Comparison of ENCODE assay signal across 10 mouse cellular contexts in genomic region chr17:46086341-46086870, GRCm38 (mm10). TPM values are rescaled to one million over a fixed set of nuclear protein-coding genes. Genes with fewer than 3 reads are reported as not detected.
DNase-seq lines count a peak whose midpoint lies in the region; ATAC-seq lines count a peak whose summit lies in the region.
"Had no signal": no experiment of that assay in that cellular context is flagged by ENCODE, and none has a peak within 500 bp of the region (broad histone marks: within the 10 kb centered on the region; RNA-seq: fewer than 3 reads in every experiment).

No protein-coding gene starts in this region.

- peak; percentile 3 for DNase-seq in urinary bladder, postnatal 14 days (ENCODE audit: low spot score)
- DNase-seq in urinary bladder, adult 2 months (ENCODE audit: low spot score): no peak
- DNase-seq in hindlimb bud, embryonic 11.5 days (ENCODE audit: extremely low spot score, low read depth, low spot score): peak; percentile 78
- DNase-seq in heart, adult 18-20 months: no peak
- DNase-seq in adrenal gland, postnatal 36 days: no peak

- H3K4me3 ChIP-seq in intestine, embryonic 16.5 days (ENCODE audit: low read length): no peak overlapping the region
- no peak overlapping the region for H3K4me3 ChIP-seq in intestine, embryonic 15.5 days (replicated peaks)

- no peak overlapping the region; the same call in 1 of the 2 replicates for H3K27ac ChIP-seq in intestine, embryonic 16.5 days (ENCODE audit: low read length)
- H3K27ac ChIP-seq in intestine, embryonic 15.5 days: no peak overlapping the region
- H3K27ac ChIP-seq: macrophage had no signal

- WGBS in intestine, embryonic 16.5 days: 44% methylated on average over 17 of the region's 17 CpGs
- WGBS in intestine, embryonic 15.5 days: 35% methylated on average over 17 of the region's 17 CpGs

- peaks cover 11% of the 10 kb centered on the region for H3K4me1 ChIP-seq in intestine, embryonic 16.5 days (ENCODE audit: control insufficient read depth, insufficient read depth, low read length)
- H3K4me1 ChIP-seq in intestine, embryonic 15.5 days (replicated peaks): peaks cover 25% of the 10 kb centered on the region

- peak overlapping the region; percentile 42; the same call in 1 of the 2 replicates for H3K9ac ChIP-seq in intestine, embryonic 16.5 days (ENCODE audit: low read depth, low read length)
- H3K9ac ChIP-seq in intestine, embryonic 15.5 days: no peak overlapping the region

- no peaks in the 10 kb centered on the region for H3K36me3 ChIP-seq in intestine, embryonic 16.5 days (ENCODE audit: control insufficient read depth, insufficient read depth, low read length)
- H3K36me3 ChIP-seq in intestine, embryonic 15.5 days: no peaks in the 10 kb centered on the region

- ATAC-seq in intestine, embryonic 16.5 days: no peak
- no peak for ATAC-seq in intestine, embryonic 15.5 days
- ATAC-seq in monocyte, adult 5-6 weeks (replicated peaks; ENCODE audit: insufficient number of reproducible peaks, low FRiP score, low TSS enrichment, poor library complexity, severe bottlenecking): no peak

- no peak overlapping the region for H3K4me2 ChIP-seq in intestine, embryonic 16.5 days (ENCODE audit: low read depth, low read length)
- no peak overlapping the region for H3K4me2 ChIP-seq in intestine, embryonic 15.5 days (replicated peaks)

- no peaks in the 10 kb centered on the region for H3K27me3 ChIP-seq in intestine, embryonic 16.5 days (replicated peaks; ENCODE audit: control insufficient read depth, insufficient read depth, low read length)
- no peaks in the 10 kb centered on the region for H3K27me3 ChIP-seq in intestine, embryonic 15.5 days (replicated peaks)

- no peaks in the 10 kb centered on the region for H3K9me3 ChIP-seq in intestine, embryonic 16.5 days (ENCODE audit: control insufficient read depth, low read length)
- no peaks in the 10 kb centered on the region for H3K9me3 ChIP-seq in intestine, embryonic 15.5 days

RNA-seq across cellular contexts. Expression of gene Mrps18a, which starts 24.4 kb away (rescaled TPM):
- 159 and 164 TPM in 2 replicates for polyA plus RNA-seq in intestine, embryonic 16.5 days (2015; fragmentation: Nextera tagmentation; extraction: Ambion mirVana)
- 153 and 158 TPM in 2 replicates for polyA plus RNA-seq in intestine, embryonic 15.5 days (2015; fragmentation: Nextera tagmentation; extraction: Ambion mirVana)
- 67.0 and 71.1 TPM in 2 replicates for polyA plus RNA-seq in urinary bladder, adult 2 months (2012; rRNA removed)
- 32.5 to 38.0 TPM (median 35.9 TPM) in 3 replicates for total RNA-seq in monocyte, adult 5-6 weeks (2017)
- total RNA-seq in heart, adult 18-20 months (2021): 100 to 1,000 TPM; 143 to 145 TPM
- total RNA-seq in adrenal gland, postnatal 36 days (2021): 100 to 1,000 TPM in 1 of 2 experiments, 10 to 100 TPM in 1; 99.1 to 106 TPM

RNA-seq across cellular contexts. Expression of gene Vegfa, which starts 54.2 kb away (rescaled TPM):
- polyA plus RNA-seq in intestine, embryonic 16.5 days (2015; fragmentation: Nextera tagmentation; extraction: Ambion mirVana): 2.7 and 3.3 TPM in 2 replicates
- 3.6 and 4.7 TPM in 2 replicates for polyA plus RNA-seq in intestine, embryonic 15.5 days (2015; fragmentation: Nextera tagmentation; extraction: Ambion mirVana)
- 98.3 and 138 TPM in 2 replicates for polyA plus RNA-seq in urinary bladder, adult 2 months (2012; rRNA removed)
- 16.5 to 56.6 TPM (median 24.3 TPM) in 3 replicates for total RNA-seq in monocyte, adult 5-6 weeks (2017)
- total RNA-seq in heart, adult 18-20 months (2021): 100 to 1,000 TPM; 233 to 240 TPM
- total RNA-seq in adrenal gland, postnatal 36 days (2021): 100 to 1,000 TPM; 330 to 830 TPM

RNA-seq across cellular contexts. Expression of gene Rsph9, which starts 57.6 kb away (rescaled TPM):
- polyA plus RNA-seq in intestine, embryonic 16.5 days (2015; fragmentation: Nextera tagmentation; extraction: Ambion mirVana): 6.4 and 8.8 TPM in 2 replicates
- 8.1 and 8.6 TPM in 2 replicates for polyA plus RNA-seq in intestine, embryonic 15.5 days (2015; fragmentation: Nextera tagmentation; extraction: Ambion mirVana)
- polyA plus RNA-seq in urinary bladder, adult 2 months (2012; rRNA removed): 12.7 and 14.0 TPM in 2 replicates
- 1.5 TPM in 1 of 3 replicates, not detected in the others for total RNA-seq in monocyte, adult 5-6 weeks (2017)
- total RNA-seq in heart, adult 18-20 months (2021): under 1 TPM; 0.41 to 0.60 TPM
- total RNA-seq in adrenal gland, postnatal 36 days (2021): 10 to 100 TPM in 1 of 2 experiments, 1 to 10 TPM in 1; 7.9 to 12.8 TPM
- total RNA-seq: MEL had no signal

Comparison
In these comparisons a context has a peak if more than half of its experiments do, and no peak if none do; other contexts are left out.
1. DNase-seq: peak in urinary bladder, postnatal 14 days (single experiment) and hindlimb bud, embryonic 11.5 days (single experiment); none in urinary bladder, adult 2 months (single experiment), heart, adult 18-20 months (0 of 2) and adrenal gland, postnatal 36 days (0 of 2).